Mouse (Mus musculus): ENCODE results near the gene Thap3.

DNA sequence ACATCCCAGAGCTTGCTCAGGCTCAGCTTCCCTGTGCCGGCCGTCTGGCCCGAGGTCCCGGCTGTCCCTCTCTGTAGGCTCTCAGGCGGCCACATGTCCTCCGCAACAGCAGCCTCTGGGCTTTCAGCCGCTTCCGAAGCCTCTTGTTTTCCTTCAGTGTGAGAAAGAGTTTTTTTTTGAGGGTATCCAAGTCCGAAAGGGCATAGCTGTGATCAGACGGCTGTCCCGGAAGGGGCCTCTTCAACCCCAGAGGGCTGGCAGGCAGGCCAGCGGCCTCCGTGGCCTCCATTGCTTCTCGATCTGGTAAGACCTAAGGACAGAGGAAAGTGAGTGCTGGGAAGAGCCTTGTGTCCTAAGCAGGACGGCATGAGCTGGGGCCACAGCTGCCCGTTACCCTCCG lies 5.8 kb downstream of the Thap3 start:
- TF ChIP-seq CTCF (IDR thresholded peaks at IDR 0.05; ENCODE audit: extremely low read depth, insufficient read depth, low read length) (no peak), POLR2A (IDR thresholded peaks at IDR 0.05; ENCODE audit: extremely low read depth, insufficient read depth, low read length) (no peak)

All from cortical plate, adult 2 months (tissue).